Mouse (Mus musculus) natural killer cell, adult 2 months (primary cell): ENCODE data around the gene Olfr124.

Experiments
- DNase-seq, 2 experiments: peaks; one replicate each; pipeline ENCODE4 v3.0.0; 2022; ENCODE audit warnings: low spot score in 2 of 2

Gene Olfr124

GRCm38 (mm10) chr17:37799588-37799987 lies at the start of gene Olfr124:
Gene Olfr124 (plus strand): TSS chr17:37799888.
- DNase-seq: no peak

GRCm38 (mm10) chr17:37768307-37768706 lies 31.4 kb upstream of the Olfr124 start, which contains the start of gene Olfr122:
Gene Olfr122 (plus strand): TSS chr17:37768607.
- DNase-seq: no peak

GRCm38 (mm10) chr17:37793229-37793628 lies 6.5 kb upstream of the Olfr124 start, which contains the start of gene Olfr123:
Gene Olfr123 (plus strand): TSS chr17:37793529.
- no peak for DNase-seq

- DNase-seq: no peak
These were observed 33.0 kb downstream of the Olfr124 start, which contains the start of gene Olfr125 for GRCm38 (mm10) chr17:37832649-37833048. Gene Olfr125 (plus strand): TSS chr17:37832949.

- DNase-seq: no peak
These were observed 47.5 kb downstream of the Olfr124 start, which contains the start of gene Olfr126 for GRCm38 (mm10) chr17:37847183-37847582. Gene Olfr126 (plus strand): TSS chr17:37847483.
